Mouse (Mus musculus) myocyte (in vitro differentiated cells): ENCODE measurements around the gene Cwh43. TPM values are rescaled to one million over a fixed set of nuclear protein-coding genes. Genes with fewer than 3 reads are reported as not detected.

Experiments used
- H3K27me3 ChIP-seq: one replicate; pipeline ENCODE4 v1.6.1; 2011; ENCODE audit not compliant: control insufficient read depth, insufficient read depth, insufficient read length
- H3K36me3 ChIP-seq: one replicate; pipeline ENCODE4 v1.6.1; 2011; ENCODE audit not compliant: control insufficient read depth, insufficient read depth
- H3K4me2 ChIP-seq: one replicate; pipeline ENCODE4 v1.6.1; 2011; ENCODE audit warnings: low read depth, control low read depth
- H3K4me3 ChIP-seq: one replicate; pipeline ENCODE4 v1.5.1; 2011; ENCODE audit warnings: mild to moderate bottlenecking, control low read depth, moderate library complexity
- H3K79me2 ChIP-seq: one replicate; pipeline ENCODE4 v1.6.1; 2011; ENCODE audit not compliant: control insufficient read depth, insufficient read depth
- H3ac ChIP-seq: one replicate; pipeline ENCODE4 v1.6.1; 2011; ENCODE audit not compliant: control insufficient read depth, insufficient read length
- CEBPB ChIP-seq: IDR thresholded peaks from 2 replicates; pipeline ENCODE4 v1.6.1; 2011; ENCODE audit warnings: mild to moderate bottlenecking, moderate library complexity; ENCODE audit not compliant: poor library complexity, insufficient read depth, severe bottlenecking
- E2F4 ChIP-seq: IDR thresholded peaks from one replicate; pipeline ENCODE4 v1.6.1; 2011; ENCODE audit warnings: mild to moderate bottlenecking, control low read depth, moderate library complexity; ENCODE audit not compliant: insufficient read depth
- MAX ChIP-seq: IDR thresholded peaks from one replicate; pipeline ENCODE4 v1.6.1; 2011; ENCODE audit warnings: low read depth, mild to moderate bottlenecking, control low read depth
- MYOD1 ChIP-seq, 3 experiments: IDR thresholded peaks; one replicate each; pipeline ENCODE4 v1.6.1; 2011; ENCODE audit warnings: control low read depth in 2 of 3, low read depth in 2 of 3, mild to moderate bottlenecking in 2 of 3, moderate library complexity in 1 of 3; ENCODE audit not compliant: insufficient read length in 2 of 3, control insufficient read depth in 1 of 3
- MYOG ChIP-seq, 3 experiments: IDR thresholded peaks; one replicate each; pipeline ENCODE4 v1.6.1; 2011; ENCODE audit warnings: control low read depth in 2 of 3, low read depth in 2 of 3, mild to moderate bottlenecking in 2 of 3; ENCODE audit not compliant: insufficient read length in 2 of 3, control insufficient read depth in 1 of 3, insufficient read depth in 1 of 3
- POLR2A ChIP-seq: IDR thresholded peaks from one replicate; pipeline ENCODE4 v1.6.1; 2011; ENCODE audit warnings: low read depth, mild to moderate bottlenecking, control low read depth, moderate library complexity; ENCODE audit not compliant: insufficient read length
- POLR2AphosphoS2 ChIP-seq: IDR thresholded peaks from one replicate; pipeline ENCODE4 v1.6.1; 2011; ENCODE audit warnings: low read depth, control low read depth; ENCODE audit not compliant: insufficient read length
- REST ChIP-seq: IDR thresholded peaks from one replicate; pipeline ENCODE4 v1.6.1; 2011; ENCODE audit warnings: mild to moderate bottlenecking, control low read depth, moderate library complexity; ENCODE audit not compliant: insufficient read depth, insufficient read length
- SRF ChIP-seq: IDR thresholded peaks from one replicate; pipeline ENCODE4 v1.6.1; 2011; ENCODE audit warnings: low read depth; ENCODE audit not compliant: control insufficient read depth, insufficient read length
- TCF12 ChIP-seq: IDR thresholded peaks from one replicate; pipeline ENCODE4 v1.6.1; 2011; ENCODE audit warnings: mild to moderate bottlenecking, control low read depth; ENCODE audit not compliant: poor library complexity, insufficient read depth, severe bottlenecking
- TCF3 ChIP-seq: IDR thresholded peaks from one replicate; pipeline ENCODE4 v1.6.1; 2011; ENCODE audit warnings: low read depth, control low read depth; ENCODE audit not compliant: insufficient read length
- USF1 ChIP-seq: IDR thresholded peaks from one replicate; pipeline ENCODE4 v1.6.1; 2011; ENCODE audit warnings: low read depth, mild to moderate bottlenecking, control low read depth, moderate library complexity
- polyA plus RNA-seq: library from polyadenylated mRNA; unstranded; fragments of >200 nt; fragmentation: generic; extraction: Trizol; gene quantifications from one replicate; pipeline ENCODE4 v1.2.1, GENCODE M21; 2012; ENCODE audit warnings: missing spikeins

Cwh43 gene
- polyA plus RNA-seq, 1 experiment = 0.02 TPM

DNA sequence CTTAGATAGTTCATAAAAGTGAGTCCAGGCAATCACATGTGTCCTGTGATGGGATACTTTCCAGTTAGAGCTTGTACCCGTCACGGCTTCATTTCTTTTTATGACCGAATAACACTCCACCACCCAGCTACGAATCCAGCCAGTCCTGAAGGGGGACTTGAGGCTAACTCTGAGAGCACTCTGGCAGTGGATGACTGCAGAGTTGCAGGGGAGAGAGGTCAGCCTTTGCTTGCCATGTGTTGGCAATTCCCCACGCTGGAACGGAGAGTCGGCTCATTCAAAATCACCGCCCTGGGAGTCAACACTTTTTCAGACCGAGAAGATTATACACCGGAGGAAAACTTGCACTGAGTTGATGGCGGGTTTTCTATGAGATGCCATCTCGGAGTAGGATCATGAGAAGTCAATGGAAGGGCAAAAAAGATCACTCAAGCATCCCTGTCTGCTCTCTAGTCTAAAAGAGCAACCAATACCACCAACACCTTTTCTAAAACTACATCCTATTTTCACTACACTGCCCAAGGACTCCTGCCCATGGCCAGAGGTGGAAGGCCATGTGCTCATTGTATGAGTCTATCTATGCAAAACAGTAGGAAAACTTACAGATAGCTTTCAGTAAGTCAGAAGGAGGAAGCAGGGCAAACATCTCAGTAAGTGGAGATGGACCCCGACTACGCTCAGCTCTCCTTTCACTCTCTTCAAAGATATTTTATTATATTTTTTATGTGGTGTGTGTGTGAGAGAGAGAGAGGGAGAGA is 2.4 kb upstream of the Cwh43 start:
- TF ChIP-seq E2F4 (no peak), TCF3 (no peak), TCF12 (no peak), USF1 (no peak), REST (no peak), POLR2AphosphoS2 (no peak), SRF (no peak)
- no peak overlapping the region for H3ac ChIP-seq
- H3K79me2 ChIP-seq = no peaks in the 10 kb centered on the region
- H3K36me3 ChIP-seq = no peaks in the 10 kb centered on the region
- H3K4me3 ChIP-seq = no peak overlapping the region
- H3K4me2 ChIP-seq = no peak overlapping the region
- H3K27me3 ChIP-seq = peaks cover 4% of the 10 kb centered on the region

DNA sequence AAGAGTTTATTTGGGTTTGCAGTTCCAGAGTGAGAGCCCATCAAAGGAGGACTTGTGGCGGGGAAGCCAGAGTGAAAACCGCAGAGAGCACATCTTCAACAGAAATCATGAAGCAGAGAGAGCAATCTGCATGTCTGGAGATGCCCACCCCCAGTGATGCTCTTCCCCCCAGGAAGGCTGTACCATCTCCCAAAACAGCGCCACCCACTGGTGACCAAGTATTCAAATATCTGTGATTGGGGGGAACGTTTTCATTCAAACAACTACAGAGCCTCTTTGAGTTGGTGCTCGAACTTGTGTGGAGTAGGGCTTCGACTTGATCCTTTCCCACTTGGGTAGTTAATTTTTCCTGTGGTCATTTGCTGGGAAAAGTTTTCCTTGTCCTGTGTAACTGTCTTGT is 1.1 kb upstream of the Cwh43 start:
- TF ChIP-seq CEBPB (no peak), MYOG (IDR thresholded peaks at IDR 0.05; ENCODE audit: control insufficient read depth in 1 of 3, insufficient read depth in 1 of 3, insufficient read length in 2 of 3, low read depth in 2 of 3) (no peak), POLR2A (no peak), SRF (no peak), TCF3 (no peak), REST (no peak), POLR2AphosphoS2 (no peak), USF1 (no peak), TCF12 (no peak), MAX (no peak), MYOD1 (IDR thresholded peaks at IDR 0.05; ENCODE audit: control insufficient read depth in 1 of 3, insufficient read length in 2 of 3, low read depth in 2 of 3) (no peak), E2F4 (no peak)
- Histone ChIP-seq H3K27me3 (peaks cover 4% of the 10 kb centered on the region), H3K36me3 (no peaks in the 10 kb centered on the region), H3K4me3 (no peak overlapping the region), H3K4me2 (no peak overlapping the region), H3K79me2 (no peaks in the 10 kb centered on the region), H3ac (no peak overlapping the region)

DNA sequence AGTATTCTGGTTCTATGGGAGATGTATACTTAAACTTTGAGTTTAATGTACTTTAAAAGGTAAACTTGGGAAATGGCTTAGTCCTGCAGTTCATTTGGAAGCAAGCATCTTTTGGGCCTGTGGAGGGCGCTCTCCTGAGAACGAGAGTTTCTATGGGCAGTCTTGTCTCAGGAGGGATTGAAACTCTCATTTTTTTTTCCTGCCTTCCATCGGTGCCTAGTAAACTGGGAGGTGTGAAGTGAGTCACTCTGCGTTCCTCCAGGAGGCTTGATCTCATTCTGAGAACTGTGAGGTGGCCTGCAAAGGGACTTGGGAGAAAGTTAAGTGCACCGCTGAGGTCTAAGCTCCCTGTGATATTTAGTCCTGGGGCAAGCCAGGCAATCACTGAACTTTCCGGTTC is 986 bp downstream of the Cwh43 start:
- H3K4me2 ChIP-seq = no peak overlapping the region
- H3K4me3 ChIP-seq = no peak overlapping the region
- no peak overlapping the region for H3ac ChIP-seq
- TF ChIP-seq MAX (no peak), POLR2AphosphoS2 (no peak), E2F4 (no peak), MYOG (IDR thresholded peaks at IDR 0.05; ENCODE audit: control insufficient read depth in 1 of 3, insufficient read depth in 1 of 3, insufficient read length in 2 of 3, low read depth in 2 of 3) (no peak), REST (no peak), MYOD1 (IDR thresholded peaks at IDR 0.05; ENCODE audit: control insufficient read depth in 1 of 3, insufficient read length in 2 of 3, low read depth in 2 of 3) (no peak), TCF12 (no peak), POLR2A (no peak), USF1 (no peak), CEBPB (no peak), SRF (no peak), TCF3 (no peak)
- H3K36me3 ChIP-seq = no peaks in the 10 kb centered on the region
- H3K27me3 ChIP-seq = peaks cover 4% of the 10 kb centered on the region
- H3K79me2 ChIP-seq = no peaks in the 10 kb centered on the region

DNA sequence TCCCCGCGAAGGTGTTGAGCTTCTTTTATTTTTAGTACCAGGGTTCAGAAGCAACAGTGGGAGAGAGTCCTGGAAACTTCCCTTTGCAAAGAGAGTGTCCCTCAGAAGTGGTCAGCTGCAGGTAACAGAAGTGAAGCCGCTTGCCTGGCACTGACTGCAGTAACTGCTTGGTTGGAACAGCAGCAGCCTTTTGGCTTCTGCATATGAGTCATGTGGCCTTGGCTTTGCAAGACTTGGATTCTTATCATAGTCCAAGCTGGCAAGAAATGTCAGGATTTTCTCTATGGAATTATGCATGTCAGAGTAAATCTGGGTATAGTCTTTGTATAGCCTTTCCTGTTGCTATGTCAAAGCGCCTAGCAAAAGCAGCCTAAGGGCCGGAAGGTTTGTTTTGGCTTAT is 4.1 kb downstream of the Cwh43 start:
- Histone ChIP-seq H3K4me2 (no peak overlapping the region), H3K36me3 (no peaks in the 10 kb centered on the region), H3K79me2 (no peaks in the 10 kb centered on the region), H3ac (no peak overlapping the region), H3K27me3 (peaks cover 9% of the 10 kb centered on the region), H3K4me3 (no peak overlapping the region)
- no peak for TF ChIP-seq CEBPB
- no peak for TF ChIP-seq MYOG (IDR thresholded peaks at IDR 0.05; ENCODE audit: control insufficient read depth in 1 of 3, insufficient read depth in 1 of 3, insufficient read length in 2 of 3, low read depth in 2 of 3)
- TF ChIP-seq REST = no peak
- TF ChIP-seq E2F4 = no peak
- TF ChIP-seq POLR2A = no peak
- TF ChIP-seq POLR2AphosphoS2 = no peak
- TF ChIP-seq MAX = no peak
- TF ChIP-seq TCF3 = no peak
- no peak for TF ChIP-seq USF1
- TF ChIP-seq TCF12 = no peak
- TF ChIP-seq MYOD1 (IDR thresholded peaks at IDR 0.05; ENCODE audit: control insufficient read depth in 1 of 3, insufficient read length in 2 of 3, low read depth in 2 of 3) = no peak
- no peak for TF ChIP-seq SRF
